Mouse (Mus musculus) E14TG2a.4 (cell line): ENCODE results near the gene Lrrc8d.

Experiments used
- CTCF ChIP-seq: conservative IDR thresholded peaks from 2 replicates; pipeline ENCODE4 v1.5.1; 2014; ENCODE audit warnings: low read length
- POU5F1 ChIP-seq: IDR thresholded peaks from 2 replicates; pipeline ENCODE4 v1.6.1; 2014; ENCODE audit warnings: low read length, borderline replicate concordance

DNA sequence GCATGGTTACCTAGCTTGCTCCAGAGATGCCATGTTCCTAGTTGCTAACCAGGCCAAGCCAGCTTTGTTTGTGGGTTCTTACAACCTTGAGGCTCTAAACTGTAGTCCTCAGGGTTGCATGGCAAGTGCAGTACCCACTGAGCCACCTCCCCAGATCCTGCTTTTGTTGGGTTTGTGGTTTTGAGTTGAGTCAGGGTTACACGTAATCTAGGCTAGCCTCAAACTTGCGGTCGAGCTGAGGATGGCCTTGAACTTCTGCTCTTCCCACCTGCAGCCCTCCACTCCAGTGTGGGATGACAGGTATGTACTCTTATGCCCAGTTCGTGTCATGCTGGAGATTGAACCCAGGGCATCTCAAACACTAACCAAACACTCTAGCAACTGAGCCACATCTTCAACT lies 24.3 kb upstream of the Lrrc8d start:
- no peak for TF ChIP-seq CTCF
- no peak for TF ChIP-seq POU5F1
